Mouse (Mus musculus): ENCODE measurements around the gene Tox2.
A peak's percentile ranks its signal among the peaks of the same experiment; 100 is the strongest.

Gene Tox2

DNA sequence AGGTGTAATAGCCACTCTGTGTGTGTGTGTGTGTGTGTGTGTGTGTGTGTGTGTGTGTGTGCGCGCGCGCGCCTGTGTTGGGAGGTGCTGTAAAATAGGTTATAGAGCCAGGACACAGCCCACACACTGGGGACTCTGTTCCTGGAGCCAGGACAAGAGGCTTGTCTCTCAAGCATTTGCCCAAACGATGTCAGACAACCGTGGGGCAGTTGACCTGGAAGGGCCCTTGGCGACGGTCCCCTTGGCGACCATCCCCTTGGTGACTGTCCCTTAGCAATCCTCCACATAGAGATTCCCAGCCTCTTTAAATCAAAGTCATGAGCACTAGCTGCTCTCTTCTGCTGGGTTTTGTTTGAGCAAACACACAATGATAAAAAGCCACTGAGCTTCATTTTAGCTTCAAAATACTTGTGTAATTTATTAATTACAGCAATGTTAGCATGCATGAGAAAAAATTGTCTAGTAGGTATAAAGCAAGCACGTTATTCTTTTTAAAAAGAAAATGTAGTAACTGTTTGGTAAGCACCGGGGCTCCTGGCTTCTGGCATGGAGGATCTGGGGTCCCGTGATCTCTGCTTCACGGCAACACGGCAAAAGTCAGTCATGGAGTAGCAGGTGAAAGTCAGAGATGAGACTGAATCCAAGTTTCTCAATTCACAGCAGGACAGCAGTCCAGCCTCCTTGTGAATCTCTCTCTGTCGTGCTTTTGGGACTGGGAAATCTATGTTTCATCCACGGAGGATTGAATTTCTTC lies 3.0 kb downstream of the Tox2 start:
- no peak for DNase-seq

DNA sequence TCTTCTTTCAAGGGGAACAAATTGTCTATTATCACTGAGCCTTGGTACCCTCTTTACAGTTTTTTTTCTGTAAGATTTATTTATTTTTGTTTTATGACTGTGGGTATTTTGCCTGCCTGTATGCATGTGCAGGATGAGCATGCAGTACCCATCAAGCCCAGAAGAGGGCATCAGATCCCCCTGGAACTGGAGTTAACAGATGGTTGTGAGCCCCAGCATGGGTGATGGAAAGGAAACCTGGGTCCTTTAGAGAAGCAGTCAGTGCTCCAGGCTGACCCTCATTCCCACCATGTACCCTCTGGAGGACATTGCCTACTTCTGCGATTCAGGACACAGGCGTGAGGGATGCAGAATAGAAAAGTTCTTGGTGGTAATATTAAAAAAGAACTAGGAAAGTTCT lies 4.4 kb downstream of the Tox2 start:
- peak; percentile 19 for DNase-seq

DNA sequence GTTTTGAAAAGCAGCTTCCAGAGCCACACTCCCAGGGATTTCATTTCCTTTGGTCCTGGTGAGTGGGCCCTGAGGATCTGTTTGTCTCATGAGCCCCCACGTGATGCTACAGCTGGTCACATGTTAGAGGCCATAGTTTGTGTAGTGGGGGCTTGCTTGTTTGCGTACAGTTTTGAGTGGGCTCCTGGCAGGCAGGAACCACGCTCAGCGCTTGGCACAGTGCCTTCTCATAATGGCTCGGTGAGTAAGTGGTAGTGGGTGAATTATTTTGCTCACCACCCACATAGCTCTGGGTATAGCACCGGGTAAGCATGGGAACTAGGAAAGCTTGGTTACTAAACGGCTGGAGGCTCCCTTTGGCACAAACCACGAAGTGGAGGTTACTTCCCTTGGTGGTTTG lies 6.2 kb downstream of the Tox2 start:
- DNase-seq, result no peak

DNA sequence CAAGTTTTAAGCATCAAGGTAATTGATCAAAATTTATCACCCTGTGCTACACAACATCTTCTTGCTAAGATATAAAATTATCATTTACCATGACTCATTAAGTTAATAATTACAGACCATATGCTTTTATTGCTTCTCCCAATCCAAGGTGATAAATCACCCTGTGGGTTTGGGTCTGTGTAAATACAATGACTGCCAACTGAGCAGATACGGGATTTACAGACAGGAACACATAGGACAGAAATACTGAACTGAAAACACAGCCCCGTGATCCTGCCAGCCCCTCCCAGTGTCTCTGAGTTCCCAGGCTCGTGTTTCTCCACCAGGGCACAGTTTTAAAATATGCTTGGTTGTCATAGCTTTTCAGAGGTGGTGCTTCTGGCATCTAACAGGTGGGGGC lies 10.2 kb downstream of the Tox2 start:
- DNase-seq, result no peak

DNA sequence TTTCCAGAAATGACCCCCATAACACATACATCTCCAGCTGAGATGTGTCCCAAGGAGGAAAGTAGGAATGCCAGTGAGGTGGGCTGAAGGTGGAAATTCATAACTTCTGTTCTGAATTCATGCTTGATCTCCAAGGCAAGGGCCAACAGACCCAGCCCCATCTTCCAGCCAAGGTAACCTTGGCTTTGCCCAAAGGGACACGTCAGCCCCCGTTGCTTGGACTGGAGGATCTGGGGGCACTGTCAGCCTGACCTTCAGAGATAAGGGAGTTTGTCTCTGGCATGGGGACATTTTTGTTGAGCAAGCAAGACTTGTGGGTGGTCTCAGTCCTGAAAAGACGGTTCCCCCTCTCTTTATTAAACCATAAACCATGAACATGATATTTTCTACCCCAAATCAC lies 15.2 kb downstream of the Tox2 start:
- no peak for DNase-seq

DNA sequence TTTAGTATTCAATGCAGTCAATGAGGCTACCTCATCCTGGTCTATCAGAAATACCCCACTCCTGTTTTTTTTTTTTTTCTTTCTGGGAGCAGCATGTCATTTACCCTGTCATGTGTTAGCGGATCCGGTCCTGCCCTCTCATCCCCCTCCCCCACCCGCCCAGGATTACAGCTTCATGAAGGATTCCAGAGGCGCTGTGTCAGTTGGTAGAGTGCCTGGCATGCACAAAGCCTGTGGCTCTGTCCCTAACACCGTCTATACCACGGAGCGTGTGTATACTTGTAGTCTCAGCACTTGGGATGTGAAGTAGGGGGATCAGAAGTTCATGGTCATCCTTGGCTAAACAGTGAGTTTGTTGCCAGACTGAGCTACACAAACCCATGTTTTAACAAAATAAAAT lies 15.6 kb downstream of the Tox2 start:
- DNase-seq, result no peak

DNA sequence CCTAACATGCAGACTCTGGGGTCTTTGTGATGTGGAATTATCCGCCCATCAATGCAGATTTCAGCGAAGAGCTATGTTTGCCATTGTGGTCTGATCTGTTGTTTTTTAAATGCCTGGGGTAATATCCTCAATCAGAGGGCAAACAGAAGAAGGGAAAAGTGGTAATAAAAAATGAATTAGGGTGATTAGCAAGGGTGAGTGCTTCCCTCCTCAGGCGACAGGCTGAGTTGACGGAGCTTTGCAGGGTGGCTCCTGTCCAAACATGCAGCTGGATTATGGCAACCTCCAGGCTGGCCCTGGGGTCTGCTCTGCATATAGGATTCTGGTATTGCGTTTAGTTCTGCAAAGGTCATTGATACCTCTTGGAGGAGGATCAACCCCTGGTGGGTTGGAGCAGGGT lies 16.5 kb downstream of the Tox2 start:
- DNase-seq, result no peak

DNA sequence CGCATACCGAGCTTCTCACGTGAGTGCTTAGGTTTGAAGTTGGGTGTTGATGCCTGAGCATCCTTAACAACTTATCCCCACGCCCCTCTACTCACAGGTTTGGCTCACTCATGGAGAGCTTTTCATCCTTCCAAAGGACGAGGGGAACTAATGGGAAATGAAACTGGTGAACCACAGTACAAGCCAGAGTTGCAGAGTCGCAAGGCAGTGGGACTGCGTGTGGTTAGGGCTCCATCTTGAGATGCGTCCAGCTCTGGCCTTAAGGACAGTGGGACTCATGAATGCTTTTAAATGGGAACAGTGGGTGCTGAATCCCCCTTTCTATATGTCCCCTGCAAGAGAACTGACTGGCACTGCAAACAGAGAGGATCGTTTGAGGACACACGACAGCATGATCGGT lies 17.8 kb downstream of the Tox2 start:
- DNase-seq, result no peak

DNA sequence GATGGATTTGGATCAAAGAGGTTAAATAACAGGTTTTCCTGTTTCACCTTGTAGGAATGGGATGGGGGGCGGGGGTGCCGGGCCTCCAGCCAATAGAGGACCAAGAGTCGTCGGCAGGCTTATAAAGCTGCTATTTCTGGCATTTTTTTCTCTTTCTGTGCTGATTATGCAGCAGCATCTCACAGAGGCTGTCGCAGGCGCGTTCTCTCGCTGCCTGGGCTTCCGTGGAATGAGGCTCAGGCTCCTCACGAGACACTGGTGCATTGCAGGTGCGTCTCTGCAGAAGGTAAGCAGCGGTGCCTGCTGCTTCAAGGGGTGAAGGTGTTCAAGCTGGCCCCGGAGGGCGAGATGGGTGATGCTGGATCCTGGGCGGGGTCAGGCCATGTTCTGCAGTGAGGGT lies 22.4 kb downstream of the Tox2 start:
- no peak for DNase-seq

DNA sequence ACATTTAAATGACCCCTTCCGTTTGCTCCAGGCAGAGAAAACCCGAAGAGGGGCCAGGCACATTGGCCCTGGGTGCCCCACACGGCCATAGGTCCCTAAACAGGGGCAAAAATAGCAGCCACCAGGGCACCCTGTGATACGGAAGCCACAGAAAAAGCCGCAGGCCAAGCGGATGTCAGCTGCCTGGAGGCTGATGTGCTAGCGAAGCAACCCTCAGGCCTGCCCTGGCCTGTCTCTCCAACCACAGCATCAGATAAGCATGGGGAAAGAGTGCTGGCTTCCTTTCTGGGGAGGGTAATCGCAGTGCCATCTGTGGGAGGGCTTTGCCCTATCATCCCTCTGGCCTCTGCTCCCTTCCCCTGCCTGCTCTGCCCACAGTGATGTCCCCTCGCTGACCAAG lies 26.1 kb downstream of the Tox2 start:
- no peak for DNase-seq

DNA sequence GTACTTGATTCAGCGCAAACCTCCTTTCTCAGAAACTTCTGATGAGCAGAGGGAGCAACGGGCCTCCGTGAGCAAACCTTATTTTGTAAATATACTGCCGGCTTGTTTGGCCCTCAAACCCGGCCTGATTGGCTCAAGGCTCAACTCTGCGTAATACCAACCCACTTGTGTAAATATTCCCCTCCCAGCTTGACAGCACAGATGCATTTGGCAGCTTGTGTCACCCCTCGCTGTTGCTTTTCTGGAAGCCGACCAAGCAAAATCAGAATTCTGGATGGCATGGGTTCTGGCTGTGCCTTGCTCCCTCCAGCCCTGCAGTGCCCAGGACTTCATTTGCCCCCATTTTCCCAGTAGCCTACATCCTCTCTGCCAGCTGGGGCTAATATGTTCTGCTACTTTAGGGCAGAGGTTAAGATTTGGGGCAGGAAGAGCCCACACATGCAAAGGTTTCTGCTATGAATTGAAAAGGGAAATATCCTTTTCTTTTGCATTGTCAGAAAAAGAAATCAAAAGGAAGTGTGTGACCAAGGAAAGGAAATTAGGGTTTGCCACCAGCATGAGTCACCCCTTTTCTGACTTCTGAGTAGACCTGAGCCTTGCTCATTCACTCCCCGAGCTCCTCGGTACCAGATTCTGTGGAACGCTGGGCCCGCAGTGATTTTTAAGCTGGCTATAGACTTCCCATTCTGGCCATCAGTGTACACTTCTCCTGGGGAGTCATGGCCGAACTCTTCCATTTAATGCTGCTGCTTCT lies 29.0 kb downstream of the Tox2 start:
- DNase-seq, result peak; percentile 28

DNA sequence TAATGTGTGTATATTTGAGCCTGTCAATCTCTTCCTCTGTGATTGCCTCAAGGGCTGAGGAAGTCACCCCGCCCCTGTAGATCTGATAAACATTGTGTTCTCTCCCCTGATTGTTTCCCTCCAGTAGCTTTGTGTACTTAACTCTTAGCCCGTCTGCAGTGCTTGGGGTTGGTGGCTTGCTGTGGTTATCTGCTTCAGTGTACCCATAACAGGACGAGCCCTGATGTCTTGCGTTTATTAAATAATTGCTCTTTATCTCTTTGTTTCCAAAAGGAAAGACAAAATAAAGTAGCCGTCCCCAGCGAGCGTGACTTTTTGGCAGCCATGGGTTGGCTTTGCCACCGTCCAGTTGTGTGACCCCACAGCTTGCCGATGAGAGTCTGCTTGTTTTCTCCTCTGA lies 30.7 kb downstream of the Tox2 start:
- DNase-seq, result peak; percentile 48

DNA sequence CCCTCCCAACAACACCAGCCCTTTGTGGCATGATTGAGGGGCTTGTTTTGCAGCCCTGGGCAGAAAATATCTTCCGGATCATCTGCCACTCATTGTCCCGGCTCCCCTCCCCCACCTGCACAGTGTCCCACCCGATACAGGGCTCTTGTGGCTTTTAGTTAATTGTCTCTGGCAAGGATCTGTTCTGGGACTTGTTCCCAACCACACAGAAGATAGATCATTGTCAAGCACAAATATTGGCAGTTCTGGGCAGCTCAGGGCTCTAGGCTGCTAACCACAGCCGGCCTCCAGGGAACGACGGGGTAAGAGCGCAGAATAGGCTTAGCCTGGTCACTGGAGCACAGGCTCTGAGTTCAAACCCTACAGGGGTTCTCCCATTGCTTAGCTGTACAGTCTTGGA lies 33.1 kb downstream of the Tox2 start:
- DNase-seq, result peak; percentile 57

DNA sequence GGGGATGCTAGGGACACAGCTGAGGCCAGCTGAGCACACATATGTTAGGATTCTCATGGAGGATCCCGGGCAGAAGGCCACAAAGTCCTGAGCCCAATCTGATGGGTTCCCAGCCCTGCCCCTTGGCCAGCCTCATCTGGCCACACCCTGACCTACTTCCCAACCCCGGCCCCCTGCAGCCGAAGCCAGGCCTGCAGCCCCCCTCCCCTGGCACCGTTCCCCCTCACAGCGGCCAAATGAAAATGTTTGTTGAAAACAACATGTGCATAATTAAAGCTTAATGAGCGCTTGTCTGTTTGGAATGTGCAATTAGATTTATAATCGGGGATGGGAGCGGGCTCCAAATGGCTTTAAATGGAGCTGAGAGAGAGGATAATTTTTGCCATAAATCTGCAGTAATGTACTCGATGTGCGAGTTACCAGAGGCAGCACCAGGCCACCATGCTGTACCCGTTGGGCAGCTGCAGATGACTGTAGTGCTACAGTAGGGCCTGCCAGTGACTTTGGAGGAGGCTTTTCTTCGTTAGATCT lies 35.1 kb downstream of the Tox2 start:
- peak; percentile 11 for DNase-seq

DNA sequence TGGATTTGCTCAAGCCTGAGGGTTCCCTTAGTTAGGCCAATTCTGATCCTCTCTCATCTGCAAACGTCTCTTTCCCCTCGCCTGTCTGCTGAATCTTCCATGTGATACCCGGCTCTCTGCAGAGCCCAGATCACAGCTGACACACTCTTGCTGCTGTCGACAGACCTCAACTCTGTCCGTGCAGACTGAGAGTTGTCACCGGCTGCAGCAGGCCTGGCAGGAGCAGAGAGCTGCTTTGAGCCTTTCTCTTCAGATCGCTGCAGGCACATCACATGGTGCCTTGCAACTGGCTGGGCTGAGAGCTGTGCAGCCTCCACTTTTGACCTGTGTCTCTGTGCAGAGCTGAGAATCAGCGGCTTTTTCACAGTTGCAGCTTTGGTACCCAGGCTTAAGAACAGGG lies 37.0 kb downstream of the Tox2 start:
- DNase-seq, result no peak

DNA sequence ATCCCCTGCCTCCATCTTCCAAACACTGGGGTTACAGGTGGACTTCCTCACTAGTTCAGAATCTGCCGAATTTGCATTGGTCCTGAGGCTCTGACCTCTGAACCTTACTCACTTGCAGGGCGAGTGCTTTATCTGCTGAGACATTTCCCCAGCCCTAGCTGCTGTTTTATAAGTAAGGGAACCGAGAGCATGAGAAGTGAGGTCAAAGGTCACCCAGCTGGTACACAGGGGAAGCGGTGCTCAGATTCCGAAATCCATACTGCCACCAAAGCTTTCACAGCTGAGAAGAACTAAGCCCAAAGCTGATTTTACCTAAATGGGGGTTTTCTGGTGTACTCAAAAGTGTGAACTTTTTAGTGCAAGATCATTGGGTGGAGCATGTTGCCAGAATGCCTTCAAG lies 38.9 kb downstream of the Tox2 start:
- DNase-seq, result no peak

DNA sequence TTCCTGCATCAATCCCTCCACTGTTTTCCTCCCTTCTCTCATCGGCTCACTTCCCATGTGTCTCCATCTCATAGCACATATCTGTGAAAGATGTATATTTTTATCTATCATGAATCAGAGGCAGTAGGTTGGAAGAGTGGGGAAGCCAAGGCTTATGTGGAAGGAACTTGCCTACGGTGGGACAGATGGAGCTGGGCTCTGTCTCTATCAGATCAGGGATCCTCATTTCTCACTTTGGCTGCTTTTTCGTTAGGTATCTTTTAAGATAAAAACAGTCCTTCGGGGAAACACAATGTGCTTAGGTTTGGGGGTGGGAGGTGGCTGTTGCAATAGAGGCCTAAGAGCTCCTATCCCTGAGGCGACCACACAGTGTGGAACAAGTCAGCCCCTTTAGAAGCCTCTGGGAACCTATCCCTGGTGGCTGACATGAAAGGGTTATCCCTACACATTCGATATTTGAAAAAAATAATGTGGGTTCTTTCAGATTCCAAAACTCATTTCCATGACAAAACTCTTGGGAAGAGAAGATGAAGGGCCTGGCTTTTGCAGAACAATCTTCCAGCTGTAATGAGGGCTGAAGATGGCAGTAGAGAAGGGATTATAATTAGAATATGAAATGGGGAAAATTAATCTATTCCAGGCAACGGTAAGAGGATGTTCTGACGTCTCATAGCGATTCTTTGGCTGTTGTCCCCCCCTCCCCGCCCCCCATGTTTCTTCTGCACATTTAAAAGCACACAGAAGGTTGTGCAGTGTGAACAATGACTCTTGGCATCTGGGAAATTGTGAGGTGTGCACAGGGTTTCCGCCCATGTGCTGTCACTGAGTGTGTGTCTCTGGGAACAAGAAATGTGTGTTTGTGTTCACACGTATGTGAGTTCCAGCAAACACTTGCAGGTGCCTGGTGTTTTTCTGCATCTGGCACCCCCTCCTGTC lies 41.3 kb downstream of the Tox2 start:
- DNase-seq, result no peak

DNA sequence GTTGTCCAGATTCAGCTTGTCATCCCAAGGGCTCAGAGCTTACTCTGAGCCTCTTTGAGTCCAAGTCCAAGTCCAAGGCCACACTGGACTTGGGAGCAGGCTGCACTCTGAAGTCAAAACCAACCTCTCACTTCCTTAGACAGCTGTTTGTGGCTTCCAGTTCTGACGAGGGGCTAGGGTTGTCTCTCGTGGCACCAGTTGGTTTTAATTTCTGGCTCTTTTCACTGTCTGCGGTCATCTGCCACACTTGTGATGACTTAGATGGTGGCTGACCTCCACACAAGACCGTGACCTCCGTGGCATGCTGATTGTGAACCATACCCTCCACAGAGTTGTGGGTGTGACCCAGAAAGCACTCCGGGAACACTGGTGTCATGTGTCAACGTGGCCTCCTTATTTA lies 46.0 kb downstream of the Tox2 start:
- DNase-seq, result no peak

DNA sequence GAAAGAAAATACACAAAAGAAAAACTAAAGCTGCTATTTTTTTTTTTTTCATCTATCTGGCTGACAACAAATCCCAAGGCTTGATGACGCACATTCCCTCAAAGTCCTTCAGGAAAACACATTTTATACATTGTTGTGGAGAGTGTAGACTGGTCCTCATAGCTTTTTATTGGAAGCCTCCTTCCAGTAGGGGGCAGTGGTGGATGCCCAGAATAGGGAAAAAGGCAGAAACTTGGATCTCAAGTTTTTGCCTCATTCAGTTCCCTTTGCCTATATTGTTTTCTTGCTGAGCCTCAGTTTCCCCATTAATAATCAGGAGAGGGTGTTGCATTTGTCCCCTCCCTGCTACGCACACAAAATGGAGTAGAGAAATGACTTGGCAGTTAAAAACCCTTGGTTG lies 49.7 kb downstream of the Tox2 start:
- DNase-seq, result no peak

DNA sequence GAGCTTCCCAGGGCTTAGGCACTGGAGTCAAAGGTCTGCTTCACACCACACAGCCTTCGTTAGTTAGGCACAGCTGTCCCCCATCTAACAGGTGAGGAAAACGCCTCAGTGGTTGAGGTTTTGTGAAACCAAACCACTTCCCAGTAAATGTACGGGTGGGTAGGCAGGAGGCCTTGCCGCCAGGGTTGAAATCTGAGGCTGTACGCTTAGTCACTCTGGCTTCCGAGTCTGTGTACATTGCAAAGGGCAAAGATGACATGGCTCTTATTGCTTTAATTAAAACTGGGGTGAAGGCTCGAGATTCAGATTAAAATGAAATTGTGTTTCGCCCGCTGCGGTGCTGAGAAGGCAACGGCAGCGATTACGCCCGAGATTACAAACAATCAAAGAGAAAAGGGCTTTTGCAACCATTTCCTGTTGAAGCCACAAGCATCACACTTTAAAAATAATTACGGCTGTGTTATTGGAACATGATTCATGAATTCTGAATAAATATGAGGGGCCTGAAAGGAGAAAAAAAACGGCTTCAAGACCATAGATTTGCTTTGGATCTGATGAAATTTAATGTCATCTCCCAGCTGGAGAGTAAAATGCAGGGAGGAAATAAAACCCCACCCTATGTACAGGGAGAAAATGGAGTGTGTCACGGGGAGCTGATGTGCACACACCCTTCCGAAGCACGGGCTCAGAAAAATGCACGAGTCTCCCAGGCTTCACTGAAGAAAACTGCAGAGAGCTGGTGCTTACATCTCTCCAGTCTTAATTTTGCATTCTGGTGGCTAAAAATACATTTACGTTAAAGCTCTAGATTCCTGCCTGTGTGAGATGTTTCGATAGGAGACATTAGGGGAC lies 50.5 kb downstream of the Tox2 start:
- DNase-seq, result no peak

DNA sequence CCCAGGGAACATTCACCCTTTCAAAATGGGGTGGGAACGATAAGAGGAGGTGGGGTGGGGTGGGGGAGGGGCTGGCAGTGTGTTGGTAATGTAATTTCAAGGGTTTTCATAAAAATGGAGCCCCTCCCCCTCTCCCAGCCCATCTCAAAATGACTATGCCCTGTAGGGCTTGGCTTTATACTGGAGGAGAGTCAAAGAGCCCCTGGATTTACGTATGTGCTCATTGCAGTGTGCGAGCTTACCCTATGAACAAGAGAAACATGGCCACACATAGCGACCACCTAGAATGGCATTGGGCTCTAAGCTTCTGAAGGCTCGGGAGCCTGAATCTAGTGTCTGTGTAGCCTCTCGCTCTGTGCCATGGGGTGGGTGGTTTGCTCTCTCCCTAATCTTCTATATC lies 51.3 kb downstream of the Tox2 start:
- no peak for DNase-seq

DNA sequence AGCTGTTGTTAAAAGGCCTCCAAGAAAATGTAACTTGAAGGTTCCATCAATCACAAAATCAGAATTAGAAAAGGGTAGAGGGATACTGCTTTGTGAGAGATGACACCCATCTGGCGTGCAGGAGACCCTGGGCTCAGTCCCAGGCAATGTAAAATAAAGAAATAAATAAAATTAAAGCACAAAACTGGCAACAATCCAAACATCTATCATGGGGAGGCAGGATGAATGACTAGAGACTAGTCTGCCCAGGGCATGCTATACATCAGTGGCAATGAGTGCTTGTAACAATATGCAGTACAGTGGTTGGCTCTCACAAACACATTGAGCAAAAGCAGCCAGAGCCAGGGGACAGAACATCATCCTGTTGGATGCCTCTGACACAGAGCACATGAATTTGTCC lies 53.8 kb downstream of the Tox2 start:
- no peak for DNase-seq
